Mouse (Mus musculus) limb, embryonic 14.5 days (tissue): Measurements from ENCODE around the gene 1700001P01Rik. TPM values are rescaled to one million over a fixed set of nuclear protein-coding genes. Genes with fewer than 3 reads are reported as not detected.
A peak's percentile ranks its signal among the peaks of the same experiment; 100 is the strongest.

Experiments used
- ATAC-seq: fragments of 200-750 bp; cut with Nextera tagmentation; 2 replicates; pipeline ENCODE4 v1.8.0; 2017; ENCODE audit warnings: low read depth, moderate number of reproducible peaks, moderate TSS enrichment; ENCODE audit not compliant: low FRiP score
- DNase-seq: peaks from one replicate; pipeline ENCODE4 v3.0.0-alpha.2; 2015; ENCODE audit warnings: low spot score
- H3K27ac ChIP-seq: fragments of 300-500 bp; sonication (generic); replicated peaks from 2 replicates; pipeline ENCODE4 v1.5.1; 2014; ENCODE audit warnings: low read depth, mild to moderate bottlenecking, low read length, moderate library complexity, mixed read lengths
- H3K27me3 ChIP-seq: fragments of 300-500 bp; sonication (generic); 2 replicates; pipeline ENCODE4 v1.6.1; 2014; ENCODE audit warnings: low read length, mixed read lengths; ENCODE audit not compliant: control insufficient read depth, insufficient read depth
- H3K36me3 ChIP-seq: fragments of 300-500 bp; sonication (generic); 2 replicates; pipeline ENCODE4 v1.6.1; 2014; ENCODE audit warnings: mild to moderate bottlenecking, low read length, moderate library complexity, mixed read lengths; ENCODE audit not compliant: control insufficient read depth, insufficient read depth
- H3K4me1 ChIP-seq: fragments of 300-500 bp; sonication (generic); 2 replicates; pipeline ENCODE4 v1.6.1; 2014; ENCODE audit warnings: antibody characterized with exemption, low read length, mixed read lengths; ENCODE audit not compliant: control insufficient read depth, insufficient read depth
- H3K4me2 ChIP-seq: fragments of 300-500 bp; sonication (generic); replicated peaks from 2 replicates; pipeline ENCODE4 v1.6.1; 2014; ENCODE audit warnings: low read depth, mild to moderate bottlenecking, low read length, moderate library complexity; ENCODE audit not compliant: severe bottlenecking
- H3K4me3 ChIP-seq: fragments of 300-500 bp; sonication (generic); replicated peaks from 2 replicates; pipeline ENCODE4 v1.5.1; 2014; ENCODE audit warnings: low read length
- H3K9ac ChIP-seq: fragments of 300-500 bp; sonication (generic); 2 replicates; pipeline ENCODE4 v1.6.1; 2014; ENCODE audit warnings: mild to moderate bottlenecking, low read depth, low read length, moderate library complexity; ENCODE audit not compliant: severe bottlenecking
- H3K9me3 ChIP-seq: fragments of 300-500 bp; sonication (generic); 2 replicates; pipeline ENCODE4 v1.6.1; 2016; ENCODE audit warnings: low read length; ENCODE audit not compliant: control insufficient read depth
- POLR2A ChIP-seq: fragments of 200-500 bp; IDR thresholded peaks from 2 replicates; pipeline ENCODE4 v1.8.0; 2012; ENCODE audit warnings: inconsistent platforms, mild to moderate bottlenecking, moderate library complexity, borderline replicate concordance; ENCODE audit not compliant: insufficient read depth, insufficient read length; ENCODE audit errors: extremely low read depth
- WGBS: fragments of 180-500 bp; shearing (Covaris S2); extraction: QIAGEN DNeasy Blood & Tissue Kit; methylation state at CpG from one replicate; pipeline ENCODE4 v1.1.7; 2014; 5-methylcytosine and 5-hydroxymethylcytosine counted together
- polyA plus RNA-seq, 2 experiments: library from polyadenylated mRNA; depleted of rRNA in 1 of 2; stranded (reverse) in 1 of 2; unstranded in 1 of 2; fragments of >200 nt; fragmentation: Nextera tagmentation in 1 of 2; extraction: Ambion mirVana in 1 of 2; gene quantifications; 2 replicates each; pipeline versions ENCODE4 v1.2.1 to v1.2.3; 2012 to 2014

1700001P01Rik gene
- polyA plus RNA-seq, 2 experiments = 0.34 TPM; not detected in 1

DNA sequence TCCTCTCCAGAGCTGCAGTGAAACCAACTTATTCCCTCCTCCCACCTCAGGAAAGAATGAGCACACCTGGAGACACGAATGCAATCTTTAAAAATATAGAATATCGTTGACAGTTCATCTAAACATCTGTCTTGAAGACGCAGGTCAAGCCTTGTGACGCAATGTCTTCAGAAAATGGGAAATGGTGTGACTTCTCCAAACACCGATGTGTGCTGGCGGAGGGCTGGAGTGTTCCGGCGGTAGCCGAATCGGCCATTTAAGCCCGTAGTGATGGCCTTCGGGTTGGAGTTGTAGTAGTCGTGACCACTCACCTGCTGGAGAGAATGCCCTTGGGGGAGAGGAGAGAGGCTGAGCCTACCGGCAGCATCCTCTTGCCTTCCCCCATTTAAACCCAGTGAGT is 4.3 kb downstream of the 1700001P01Rik start:
- no peaks in the 10 kb centered on the region for H3K36me3 ChIP-seq
- H3K4me3 ChIP-seq = no peak overlapping the region
- TF ChIP-seq POLR2A = no peak
- 85% methylated on average over 14 of the region's 14 CpGs for WGBS
- no peak overlapping the region for H3K9ac ChIP-seq
- no peaks in the 10 kb centered on the region for H3K27me3 ChIP-seq
- DNase-seq (no peak), ATAC-seq (no peak)
- no peaks in the 10 kb centered on the region for H3K9me3 ChIP-seq
- H3K27ac ChIP-seq = no peak overlapping the region
- no peaks in the 10 kb centered on the region for H3K4me1 ChIP-seq
- no peak overlapping the region for H3K4me2 ChIP-seq

DNA sequence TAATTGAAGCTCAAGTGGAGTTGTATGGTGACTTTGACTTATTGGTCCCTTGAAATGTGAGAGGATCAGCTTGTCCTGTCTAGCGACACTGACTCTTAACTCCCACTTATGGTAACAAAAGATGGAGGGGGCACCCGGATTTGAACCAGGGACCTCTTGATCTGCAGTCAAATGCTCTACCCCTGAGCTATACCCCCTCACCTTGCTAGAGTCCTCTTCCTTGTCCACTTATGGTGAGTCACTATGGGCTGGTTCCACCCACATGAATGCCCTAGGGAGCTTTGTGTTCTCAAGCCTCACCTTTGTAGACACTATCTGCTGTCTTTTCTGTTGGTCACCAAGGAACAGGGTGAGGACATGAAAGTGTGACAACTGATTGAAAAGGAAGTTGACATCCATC is 6.0 kb downstream of the 1700001P01Rik start:
- no peak overlapping the region for H3K4me2 ChIP-seq
- H3K9me3 ChIP-seq = no peaks in the 10 kb centered on the region
- 23% methylated on average over 2 of the region's 2 CpGs for WGBS
- ATAC-seq (no peak), DNase-seq (no peak)
- H3K4me1 ChIP-seq = peaks cover 4% of the 10 kb centered on the region; the same call in 1 of the 2 replicates
- H3K9ac ChIP-seq = no peak overlapping the region
- no peak overlapping the region for H3K27ac ChIP-seq
- no peaks in the 10 kb centered on the region for H3K27me3 ChIP-seq
- no peak for TF ChIP-seq POLR2A
- no peak overlapping the region for H3K4me3 ChIP-seq
- no peaks in the 10 kb centered on the region for H3K36me3 ChIP-seq

DNA sequence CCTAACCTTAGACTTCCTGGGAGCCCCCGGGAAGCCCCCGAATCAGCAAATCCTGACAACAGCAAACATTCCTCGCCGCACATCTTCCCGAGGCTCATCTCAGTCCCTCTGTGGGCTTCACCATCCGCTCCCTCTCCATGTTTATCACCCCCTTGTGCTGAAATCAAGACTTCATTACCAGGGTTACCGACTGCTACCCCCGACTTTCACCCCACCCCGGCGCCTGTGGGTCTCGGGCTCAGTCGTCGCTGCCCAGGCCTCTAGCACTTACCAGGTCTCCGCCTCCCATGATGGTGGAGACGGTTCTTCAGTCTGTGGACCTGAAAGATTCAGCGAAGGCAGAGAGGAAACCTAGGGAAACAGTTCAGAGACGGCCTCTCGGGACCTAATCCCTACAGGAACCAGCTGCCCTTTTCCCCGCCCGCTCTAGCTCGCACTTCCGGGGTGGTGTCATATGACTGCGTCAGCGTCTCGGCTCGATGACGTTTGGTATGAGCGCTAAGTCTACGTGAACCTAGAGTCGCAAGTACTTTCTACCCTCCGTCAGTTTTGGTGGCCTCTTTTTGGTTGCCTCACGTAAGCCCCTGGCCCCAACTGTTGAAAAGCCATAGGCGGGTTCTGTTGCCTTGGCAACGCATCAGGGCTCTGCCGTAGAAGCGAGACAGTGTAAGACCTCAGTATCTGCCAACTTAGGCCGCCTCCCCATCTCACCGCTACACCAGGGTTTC is 9.4 kb downstream of the 1700001P01Rik start, which contains the start of gene Cwc25:
Cwc25 (minus strand) TSS at position 403 of the 728 bp plus-strand sequence.
- no peaks in the 10 kb centered on the region for H3K9me3 ChIP-seq
- under 1% methylated on average over 38 of the region's 38 CpGs for WGBS

DNA sequence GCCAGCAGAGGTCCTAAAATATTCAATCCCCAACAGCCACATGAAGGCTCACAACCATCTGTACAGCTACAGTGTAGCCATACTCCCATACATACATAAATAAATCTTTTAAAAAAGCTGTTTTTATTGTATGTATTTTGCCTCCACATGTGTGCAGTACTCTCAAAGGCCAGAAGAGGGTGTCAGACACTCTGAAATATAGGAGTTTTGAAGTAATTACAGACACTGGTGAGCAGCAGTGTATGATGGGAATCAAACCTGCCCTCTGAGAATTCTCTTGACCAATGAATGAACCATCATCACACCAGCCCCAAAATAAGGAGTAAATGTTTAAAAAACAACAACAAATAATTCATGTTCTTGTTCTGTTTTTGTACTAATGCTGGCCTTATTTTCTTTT is 14.1 kb downstream of the 1700001P01Rik start:
- no peak for TF ChIP-seq POLR2A
- no peaks in the 10 kb centered on the region for H3K27me3 ChIP-seq
- ATAC-seq (no peak), DNase-seq (no peak)
- H3K9ac ChIP-seq = no peak overlapping the region
- no peak overlapping the region for H3K4me2 ChIP-seq
- H3K4me1 ChIP-seq = peaks cover 4% of the 10 kb centered on the region; the same call in 1 of the 2 replicates
- no peak overlapping the region for H3K27ac ChIP-seq
- H3K9me3 ChIP-seq = no peaks in the 10 kb centered on the region
- peaks cover 62% of the 10 kb centered on the region for H3K36me3 ChIP-seq
- no peak overlapping the region for H3K4me3 ChIP-seq

More for the DNA sequence above, 9.4 kb downstream of the 1700001P01Rik start, which contains the start of gene Cwc25:
- peak within 1 kb of the TSS; percentile 66 for H3K4me2 ChIP-seq
- peaks cover 4% of the 10 kb centered on the region; the same call in 1 of the 2 replicates for H3K4me1 ChIP-seq
- TF ChIP-seq POLR2A = peak; percentile 74; the same call in 1 of the 2 replicates
- H3K9ac ChIP-seq = peak within 1 kb of the TSS; percentile 76
- peak; percentile 95 for ATAC-seq
- H3K36me3 ChIP-seq = peaks cover 23% of the 10 kb centered on the region
- no peaks in the 10 kb centered on the region for H3K27me3 ChIP-seq
- peak within 1 kb of the TSS; percentile 70 for H3K4me3 ChIP-seq
- H3K27ac ChIP-seq = peak within 1 kb of the TSS; percentile 88
- DNase-seq = peak; percentile 97

- no peak overlapping the region for H3K4me3 ChIP-seq
- no peaks in the 10 kb centered on the region for H3K9me3 ChIP-seq
- 83% methylated on average over 6 of the region's 6 CpGs for WGBS
- ATAC-seq (no peak), DNase-seq (no peak)
- TF ChIP-seq POLR2A = no peak
- H3K4me2 ChIP-seq = no peak overlapping the region
- no peak overlapping the region for H3K27ac ChIP-seq
- H3K36me3 ChIP-seq = peaks cover 84% of the 10 kb centered on the region
- H3K9ac ChIP-seq = no peak overlapping the region
- no peaks in the 10 kb centered on the region for H3K27me3 ChIP-seq
- no peaks in the 10 kb centered on the region for H3K4me1 ChIP-seq
Observed at GRCm38 (mm10) chr11:97758942-97759341, 16.8 kb downstream of the 1700001P01Rik start.

GRCm38 (mm10) chr11:97758125-97758524 is 17.6 kb downstream of the 1700001P01Rik start:
- H3K4me2 ChIP-seq = no peak overlapping the region
- peaks cover 87% of the 10 kb centered on the region for H3K36me3 ChIP-seq
- no peak overlapping the region for H3K4me3 ChIP-seq
- no peak overlapping the region for H3K9ac ChIP-seq
- TF ChIP-seq POLR2A = no peak
- 88% methylated on average over 1 of the region's 1 CpGs for WGBS
- H3K27me3 ChIP-seq = no peaks in the 10 kb centered on the region
- ATAC-seq (no peak), DNase-seq (no peak)
- H3K27ac ChIP-seq = no peak overlapping the region
- H3K9me3 ChIP-seq = no peaks in the 10 kb centered on the region
- H3K4me1 ChIP-seq = no peaks in the 10 kb centered on the region
